Mouse (Mus musculus) ES-E14 (cell line): ENCODE results near the gene Zfp114.

Experiments
- HCFC1 ChIP-seq: IDR thresholded peaks from 2 replicates; pipeline ENCODE4 v1.6.1; 2012; ENCODE audit warnings: low read length, inconsistent platforms, borderline replicate concordance; ENCODE audit not compliant: insufficient read depth
- ZC3H11A ChIP-seq: IDR thresholded peaks from 2 replicates; pipeline ENCODE4 v1.6.1; 2012; ENCODE audit warnings: low read depth, mild to moderate bottlenecking, inconsistent platforms, low read length, borderline replicate concordance
- ZNF384 ChIP-seq: IDR thresholded peaks from 2 replicates; pipeline ENCODE4 v1.6.1; 2012; ENCODE audit warnings: low read depth, low read length, inconsistent platforms

- TF ChIP-seq HCFC1: peak; percentile 93
- no peak for TF ChIP-seq ZC3H11A
- TF ChIP-seq ZNF384: no peak
These were observed 32.8 kb downstream of the Zfp114 start for GRCm38 (mm10) chr7:24207488-24208261.
